Mouse (Mus musculus) thymus, postnatal 36 days (tissue): ENCODE data around the gene Parva.

ENCODE experiments used
- DNase-seq, 2 experiments: peaks; one replicate each; pipeline ENCODE4 v3.0.0; 2022; ENCODE audit warnings: mixed read lengths in 2 of 2

The Parva gene

GRCm38 (mm10) chr7:112428158-112428535, 842 bp downstream of the Parva start:
- peak in 1 of 2 experiments; percentile 5 for DNase-seq

- DNase-seq = no peak
These were observed 12.5 kb downstream of the Parva start for GRCm38 (mm10) chr7:112439846-112440245.

- no peak for DNase-seq
These were observed 17.1 kb downstream of the Parva start for GRCm38 (mm10) chr7:112444152-112444984.

- DNase-seq = no peak
These were observed 17.7 kb downstream of the Parva start for GRCm38 (mm10) chr7:112444985-112445367.

- DNase-seq = no peak
These were observed 19.2 kb downstream of the Parva start for GRCm38 (mm10) chr7:112446498-112446897.

GRCm38 (mm10) chr7:112449954-112450700, 22.8 kb downstream of the Parva start:
- DNase-seq = no peak

- DNase-seq = no peak
These were observed 25.2 kb downstream of the Parva start for GRCm38 (mm10) chr7:112452471-112452870.

- DNase-seq = no peak
These were observed 26.5 kb downstream of the Parva start for GRCm38 (mm10) chr7:112453805-112454214.

GRCm38 (mm10) chr7:112454380-112454779, 27.1 kb downstream of the Parva start:
- DNase-seq = no peak

GRCm38 (mm10) chr7:112454951-112455350, 27.6 kb downstream of the Parva start:
- DNase-seq = no peak

- no peak for DNase-seq
These were observed 28.3 kb downstream of the Parva start for GRCm38 (mm10) chr7:112455566-112456110.

- DNase-seq = no peak
These were observed 30.1 kb downstream of the Parva start for GRCm38 (mm10) chr7:112457373-112457772.

GRCm38 (mm10) chr7:112457920-112458319, 30.6 kb downstream of the Parva start:
- no peak for DNase-seq

- no peak for DNase-seq
These were observed 31.1 kb downstream of the Parva start for GRCm38 (mm10) chr7:112458440-112458839.

GRCm38 (mm10) chr7:112463074-112463473, 35.8 kb downstream of the Parva start:
- DNase-seq = no peak

- no peak for DNase-seq
These were observed 38.6 kb downstream of the Parva start for GRCm38 (mm10) chr7:112465920-112466319.

- DNase-seq = no peak
These were observed 39.5 kb downstream of the Parva start for GRCm38 (mm10) chr7:112466786-112467185.

GRCm38 (mm10) chr7:112467687-112468111, 40.4 kb downstream of the Parva start:
- no peak for DNase-seq

- DNase-seq = peak; percentile 24 to 25
These were observed 42.5 kb downstream of the Parva start for GRCm38 (mm10) chr7:112469817-112470216.

GRCm38 (mm10) chr7:112471316-112471715, 44.0 kb downstream of the Parva start:
- DNase-seq = no peak

- no peak for DNase-seq
These were observed 44.9 kb downstream of the Parva start for GRCm38 (mm10) chr7:112472024-112472707.

GRCm38 (mm10) chr7:112472708-112473281, 45.5 kb downstream of the Parva start:
- no peak for DNase-seq
